Mouse (Mus musculus): ENCODE measurements around the gene Bin2.
"Not testable (repeated sequence)": the region's sequence is repeated elsewhere in the genome, so short reads cannot be mapped to it uniquely, and the experiment has no call there.

The Bin2 gene

DNA sequence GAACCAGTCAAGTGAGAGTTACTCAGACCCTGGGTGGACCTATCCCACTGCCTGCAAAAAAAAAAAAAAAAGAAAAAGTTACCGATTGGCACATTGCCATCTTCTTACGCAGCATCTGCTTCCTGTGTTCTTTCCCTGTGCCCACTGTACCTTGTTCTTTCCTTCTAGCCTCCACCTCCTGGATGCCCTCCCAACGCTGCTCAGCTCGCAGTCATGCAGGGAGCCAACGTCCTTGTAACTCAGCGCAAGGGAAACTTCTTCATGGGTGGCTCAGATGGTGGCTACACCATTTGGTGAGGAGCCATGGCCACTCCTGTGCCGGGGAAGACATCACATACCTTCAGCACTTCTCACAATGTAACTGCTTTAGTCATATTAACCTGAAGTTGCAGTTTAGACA lies 50.2 kb downstream of the Bin2 start:
- no peak for DNase-seq (ENCODE audit: low spot score in 2 of 2)

DNA sequence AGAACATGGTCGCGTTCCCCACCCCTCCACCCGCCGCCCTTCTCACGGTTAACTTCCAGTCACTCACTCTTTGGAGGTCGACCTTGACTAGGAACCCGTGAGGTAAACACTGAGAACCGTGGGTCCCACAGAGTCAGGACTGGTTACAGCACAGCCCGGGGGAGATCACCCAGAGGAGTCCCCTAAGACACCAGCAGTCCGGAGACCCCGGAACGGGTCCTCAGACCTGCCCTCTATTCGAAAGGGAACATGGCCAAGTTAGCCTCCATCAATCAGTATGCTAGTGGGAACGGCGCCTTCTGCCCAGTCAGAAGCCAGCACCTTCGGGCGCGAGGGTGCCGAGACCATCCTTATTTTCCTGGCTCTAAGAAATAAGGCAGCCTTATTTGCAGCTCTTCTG lies 53.1 kb downstream of the Bin2 start:
- no peak for DNase-seq (ENCODE audit: low spot score in 2 of 2)

DNA sequence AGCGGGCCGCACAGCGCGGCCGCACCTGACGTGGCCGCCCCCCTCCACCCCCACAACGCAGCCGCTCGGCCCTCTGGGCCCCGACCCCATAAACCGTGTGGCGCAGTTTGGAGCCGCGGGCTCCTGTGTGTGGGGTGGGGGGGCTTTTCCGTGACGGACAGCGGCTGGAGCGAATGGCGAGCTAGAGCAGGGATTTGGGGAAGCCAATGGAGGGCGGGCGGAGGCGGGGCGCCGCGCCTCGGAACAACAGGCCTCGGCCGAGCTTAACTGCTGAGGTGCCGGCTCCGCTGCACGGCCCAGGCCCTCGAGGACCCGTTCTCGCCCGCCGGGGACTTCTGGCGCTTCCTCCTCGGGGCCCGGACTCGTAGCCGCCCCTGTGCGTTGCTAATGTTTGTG lies 53.5 kb downstream of the Bin2 start:
- peak; percentile 90 for DNase-seq (ENCODE audit: low spot score in 2 of 2)

DNA sequence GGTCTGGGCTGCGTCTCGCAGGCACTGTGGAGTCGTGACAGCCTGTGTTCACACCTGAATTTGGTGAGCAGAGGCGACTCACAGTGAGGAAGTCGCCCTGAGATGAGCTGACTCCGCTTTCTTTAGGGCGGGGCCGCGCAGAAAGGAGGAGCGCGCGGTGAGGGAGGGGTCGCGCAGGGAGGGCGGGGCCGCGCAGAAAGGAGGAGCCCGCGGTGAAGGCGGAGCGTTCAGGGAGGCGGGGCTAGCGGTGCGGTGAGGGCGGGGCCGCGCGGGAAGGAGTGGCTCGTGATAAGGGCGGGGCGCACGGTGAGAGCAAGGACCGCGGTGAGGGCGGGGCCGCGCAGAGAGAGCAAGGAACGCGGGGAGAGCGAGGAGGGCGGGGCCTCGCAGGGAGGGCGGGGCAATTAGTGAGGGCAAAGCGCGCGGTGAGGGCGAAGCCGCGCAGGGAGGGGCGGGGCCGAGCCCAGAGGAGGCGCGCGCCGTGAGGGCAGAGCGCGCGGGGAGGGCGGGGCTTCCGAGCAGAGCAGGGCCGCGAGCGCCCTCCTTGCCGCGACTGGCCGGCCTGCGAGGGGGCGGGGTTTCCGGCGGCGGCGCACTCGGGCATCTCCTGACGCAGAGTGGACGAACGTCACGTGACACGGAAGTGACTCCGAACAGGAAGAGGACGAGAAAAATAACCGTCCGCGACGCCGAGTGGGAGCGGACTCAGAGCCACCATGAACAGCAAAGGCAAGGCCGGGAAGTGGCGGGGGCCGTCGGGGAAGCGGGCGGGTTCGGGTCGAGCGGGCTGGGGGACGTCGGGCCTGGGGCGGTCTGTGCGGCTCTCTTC lies 54.1 kb downstream of the Bin2 start, which contains the start of gene Dazap2:
TSS of gene Dazap2 (plus strand) at position 354 of the 829 bp plus-strand sequence.
- peak; percentile 96 to 97 for DNase-seq (ENCODE audit: low spot score in 2 of 2)

DNA sequence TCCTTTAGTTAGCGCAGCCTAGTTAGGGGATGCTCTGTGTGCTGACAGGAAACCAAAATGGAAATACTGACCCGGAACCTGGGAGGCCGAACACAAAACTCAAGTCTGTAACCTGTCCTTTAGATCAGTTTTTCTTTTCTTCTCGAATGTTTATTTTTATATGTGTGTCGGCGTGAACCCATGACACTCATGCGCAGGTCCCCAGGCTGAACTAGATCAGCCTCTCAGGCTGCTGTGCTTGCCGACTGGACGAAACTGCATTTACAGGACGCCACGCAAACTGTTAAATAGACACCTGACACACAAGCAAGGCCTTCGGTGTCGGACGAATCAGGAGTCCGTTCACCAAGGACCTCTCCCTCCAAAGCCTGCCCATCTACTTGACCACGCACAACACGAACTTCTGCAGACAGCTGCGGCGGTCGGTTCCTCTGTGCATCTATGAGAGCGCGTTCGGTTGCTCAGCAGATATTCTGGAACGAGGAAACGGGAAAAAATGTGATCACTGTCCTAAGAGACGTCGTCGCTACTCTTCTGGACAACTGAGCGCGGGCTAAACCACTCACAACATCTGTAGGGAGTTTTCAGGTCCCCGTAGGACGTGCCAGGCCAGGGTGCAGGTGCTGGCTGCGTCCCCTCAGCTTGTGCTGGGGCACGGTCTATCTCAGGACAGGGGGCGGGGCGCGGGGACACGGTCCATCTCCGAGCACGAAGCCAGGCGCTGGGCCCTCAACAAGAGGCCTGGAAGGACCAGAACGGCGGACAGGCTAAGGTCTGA lies 54.9 kb downstream of the Bin2 start:
- DNase-seq (ENCODE audit: low spot score in 2 of 2): no peak

DNA sequence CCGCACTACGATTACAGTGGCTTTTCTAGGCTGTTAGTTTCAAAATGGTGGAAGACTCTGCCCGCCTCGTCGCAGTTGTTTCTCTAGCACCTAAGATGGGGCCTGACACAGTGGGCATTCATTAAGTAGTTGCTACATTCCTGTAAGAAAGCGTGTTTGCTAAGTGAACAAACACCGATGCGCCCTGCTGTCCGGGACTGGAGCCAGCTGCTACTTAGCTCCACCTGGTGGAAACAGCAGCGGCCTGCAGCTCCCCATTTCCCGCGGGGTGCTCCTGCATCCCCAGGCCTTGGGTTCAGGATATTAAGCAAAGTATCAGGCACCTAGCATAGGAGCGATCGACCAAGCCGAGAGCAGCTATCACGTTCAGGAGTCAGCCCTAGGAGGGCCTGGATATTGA lies 55.8 kb downstream of the Bin2 start:
- peak; percentile 67 to 73 for DNase-seq (ENCODE audit: low spot score in 2 of 2)

DNA sequence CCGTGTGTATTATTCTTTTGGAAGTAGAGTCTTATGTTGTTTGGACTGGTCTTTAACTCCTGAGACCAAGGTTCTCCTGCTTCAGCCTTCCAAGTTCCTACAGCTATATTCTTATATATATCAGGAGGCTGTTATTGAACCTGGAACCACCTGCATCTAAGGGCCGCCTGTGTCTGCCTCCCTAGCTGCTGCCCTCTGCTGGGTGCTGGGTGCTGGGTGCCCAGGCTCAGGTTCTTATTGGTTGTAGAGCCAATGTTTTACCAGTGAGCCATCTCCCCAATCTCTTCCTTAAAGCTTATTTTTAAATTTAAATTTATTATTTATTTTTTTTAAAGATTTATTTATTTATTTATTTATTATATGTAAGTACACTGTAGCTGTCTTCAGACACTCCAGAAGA lies 56.9 kb downstream of the Bin2 start:
- DNase-seq (ENCODE audit: low spot score in 2 of 2): no peak

DNA sequence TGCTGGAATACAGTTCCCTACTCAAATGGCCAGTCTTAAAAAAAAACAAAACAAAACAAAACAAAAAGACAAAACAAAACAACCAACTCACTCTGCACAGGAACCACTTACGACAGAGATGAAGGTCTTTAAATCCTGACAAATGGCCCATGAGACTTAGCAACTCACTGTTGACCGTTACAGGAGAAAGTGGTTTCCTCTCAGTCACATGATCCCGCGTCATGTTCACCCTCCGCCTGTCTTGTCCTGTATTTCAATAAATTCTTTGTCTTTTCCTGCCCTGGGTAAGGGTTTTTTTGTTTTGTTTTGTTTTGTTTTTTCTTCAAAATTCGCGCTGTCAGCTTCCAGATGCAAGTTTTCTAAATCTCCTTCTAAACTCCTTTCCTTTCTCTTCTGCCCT lies 57.4 kb downstream of the Bin2 start:
- DNase-seq (ENCODE audit: low spot score in 2 of 2): no peak

DNA sequence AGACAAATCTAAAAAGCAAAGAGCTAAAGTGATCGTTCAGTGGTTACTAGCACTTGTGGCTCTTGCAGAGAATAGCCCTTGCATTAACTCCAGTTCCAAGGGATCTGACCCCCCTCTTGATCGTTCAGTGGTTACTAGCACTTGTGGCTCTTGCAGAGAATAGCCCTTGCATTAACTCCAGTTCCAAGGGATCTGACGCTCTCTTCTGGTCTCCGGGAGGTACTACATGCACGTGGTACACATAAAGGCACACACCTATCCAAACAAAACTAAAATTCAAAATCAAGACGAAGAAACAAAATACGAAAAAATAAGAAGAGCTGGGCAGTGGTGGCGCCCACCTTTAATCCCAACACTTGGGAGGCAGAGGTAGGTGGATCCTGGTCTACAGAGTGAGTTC lies 62.7 kb downstream of the Bin2 start:
- DNase-seq (ENCODE audit: low spot score in 2 of 2): not testable (repeated sequence)

DNA sequence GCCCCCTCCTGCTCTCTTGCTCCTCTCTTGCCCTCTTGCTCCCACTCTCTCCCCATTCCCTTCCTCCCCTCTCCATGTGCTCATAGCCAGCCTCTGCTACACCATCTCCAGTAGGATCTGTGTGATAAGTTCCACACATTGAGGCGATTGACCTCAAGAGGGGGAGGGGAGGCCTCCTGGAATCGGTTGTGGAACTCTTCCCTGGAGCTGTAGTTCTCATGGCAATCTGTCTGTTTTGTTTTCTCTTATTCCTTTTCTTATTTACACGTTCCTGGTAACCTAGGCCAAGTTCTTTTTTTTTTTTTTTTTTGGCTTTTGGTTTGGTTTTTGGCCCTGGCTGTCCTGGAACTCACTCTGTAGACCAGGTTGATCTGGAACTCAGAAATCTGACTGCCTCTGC lies 67.7 kb downstream of the Bin2 start:
- no peak for DNase-seq (ENCODE audit: low spot score in 2 of 2)

DNA sequence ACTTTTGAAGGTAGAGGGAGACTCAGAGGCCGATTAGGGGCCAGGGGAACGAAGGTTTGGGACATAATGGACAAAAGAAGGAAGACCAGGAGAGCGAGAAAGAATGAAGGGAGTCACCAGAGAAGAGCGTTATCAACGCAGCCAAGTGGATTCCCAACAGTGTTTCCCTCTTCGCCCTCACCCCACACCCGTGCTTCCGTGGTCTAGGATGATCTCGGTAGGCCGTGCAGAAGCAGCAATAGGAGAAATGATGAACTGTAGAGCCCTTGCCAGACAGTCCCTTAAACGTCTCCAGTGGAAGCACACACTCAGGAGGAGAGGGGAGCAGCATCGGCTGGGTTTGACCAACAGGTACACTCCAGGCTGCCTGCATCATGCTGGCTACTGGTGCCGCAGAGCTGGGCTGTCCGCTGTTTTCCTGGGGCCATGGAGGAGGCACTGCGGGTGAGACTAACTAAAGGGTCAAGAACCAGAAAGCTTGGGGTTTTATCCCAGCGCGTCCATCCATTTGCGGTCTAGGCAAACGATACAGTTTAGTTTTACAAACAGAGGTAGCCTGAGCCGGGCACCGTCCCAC lies 68.6 kb downstream of the Bin2 start:
- DNase-seq (ENCODE audit: low spot score in 2 of 2): no peak

DNA sequence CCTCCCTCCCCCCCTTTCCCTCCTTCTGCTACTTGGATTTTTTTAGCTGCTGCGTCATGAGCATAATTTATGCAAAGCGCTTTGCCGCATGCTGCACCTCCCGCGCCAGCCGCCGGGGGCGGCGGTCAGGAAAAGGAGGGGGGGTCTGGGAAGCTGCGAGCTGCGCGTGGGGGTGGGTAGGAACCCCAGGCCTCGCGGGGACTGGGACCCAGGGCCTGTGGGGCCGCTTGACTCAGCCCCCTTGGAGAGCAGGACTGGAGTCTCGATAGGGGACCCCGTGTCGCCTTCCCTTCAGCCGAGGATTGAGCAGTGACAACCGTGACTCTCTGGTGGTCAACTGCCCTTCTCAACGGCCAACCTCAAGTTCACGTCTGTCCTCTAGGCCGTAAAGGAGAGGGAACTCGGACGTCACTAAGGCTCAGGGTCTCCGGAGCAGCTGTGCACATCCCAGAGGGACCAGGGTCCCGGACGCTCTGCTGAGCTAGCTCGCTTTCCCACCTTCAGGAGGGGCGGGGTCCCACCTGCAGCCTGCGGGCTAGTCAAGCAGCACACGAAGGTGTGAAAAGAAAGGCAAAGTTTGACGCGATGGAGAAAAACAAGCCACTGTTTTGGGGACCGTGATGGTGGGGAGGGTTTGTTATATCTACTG lies 69.2 kb downstream of the Bin2 start:
- peak; percentile 76 to 78 for DNase-seq (ENCODE audit: low spot score in 2 of 2)

DNA sequence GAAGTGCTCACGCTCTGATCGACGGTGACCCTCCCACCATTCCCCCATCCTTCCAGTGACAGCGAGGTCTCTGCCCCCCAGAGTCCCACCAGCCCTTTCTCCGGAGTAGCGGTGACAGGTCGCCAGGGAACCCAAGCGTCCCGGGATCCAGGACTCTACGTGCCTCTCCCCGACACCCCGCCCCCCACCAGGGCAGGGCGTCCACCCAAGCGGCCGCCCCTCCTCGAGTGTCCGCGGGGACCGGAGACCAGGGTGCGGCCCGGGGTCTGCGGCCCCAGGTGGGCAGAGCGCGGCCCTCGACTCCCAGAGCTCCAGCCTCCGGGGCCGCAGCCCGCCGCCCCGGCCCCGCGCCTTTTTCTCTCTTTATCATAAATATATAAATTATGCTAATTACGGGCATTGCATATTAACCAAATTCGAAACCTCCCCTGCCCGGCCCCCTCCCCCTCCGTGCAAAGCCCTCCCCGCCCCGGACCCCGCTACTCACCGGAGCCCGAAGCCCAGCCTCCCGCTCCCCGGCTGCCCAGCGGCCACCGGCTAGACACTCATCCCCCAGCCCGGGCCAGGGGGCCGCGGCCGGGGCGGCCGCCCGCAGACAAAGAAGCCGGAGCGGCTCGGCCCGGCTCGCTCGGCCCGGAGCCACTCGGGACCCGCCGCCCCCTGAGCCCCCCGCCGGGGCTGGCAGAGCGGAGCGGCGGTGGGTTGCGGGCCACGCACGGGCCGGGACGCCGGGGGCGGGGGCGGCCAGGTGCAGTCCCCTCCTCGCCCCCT lies 69.9 kb downstream of the Bin2 start, which contains the start of gene Pou6f1:
TSS of gene Pou6f1 (minus strand) at position 709 of the 771 bp plus-strand sequence.
- peak; percentile 60 to 65 for DNase-seq (ENCODE audit: low spot score in 2 of 2)

DNA sequence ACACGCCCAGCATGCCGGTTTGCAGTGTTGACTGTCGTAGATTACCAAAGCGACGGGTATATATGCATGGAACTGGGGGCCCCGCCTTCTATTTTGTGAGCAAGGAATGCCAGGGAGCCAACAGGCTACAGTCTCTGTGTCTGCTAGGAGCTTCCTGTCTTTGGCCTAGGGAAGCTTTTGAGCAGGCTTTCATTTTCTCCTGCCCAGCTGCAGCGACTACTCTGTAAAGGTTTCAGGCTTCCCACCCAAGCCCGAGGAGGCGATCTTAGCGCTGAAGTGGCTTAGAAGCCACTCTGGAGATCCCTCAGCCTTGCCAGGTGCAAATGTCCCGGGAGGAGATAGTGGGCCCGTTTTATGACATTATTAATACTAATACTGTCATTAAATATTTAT lies 70.5 kb downstream of the Bin2 start:
- DNase-seq (ENCODE audit: low spot score in 2 of 2): peak; percentile 56 to 66

DNA sequence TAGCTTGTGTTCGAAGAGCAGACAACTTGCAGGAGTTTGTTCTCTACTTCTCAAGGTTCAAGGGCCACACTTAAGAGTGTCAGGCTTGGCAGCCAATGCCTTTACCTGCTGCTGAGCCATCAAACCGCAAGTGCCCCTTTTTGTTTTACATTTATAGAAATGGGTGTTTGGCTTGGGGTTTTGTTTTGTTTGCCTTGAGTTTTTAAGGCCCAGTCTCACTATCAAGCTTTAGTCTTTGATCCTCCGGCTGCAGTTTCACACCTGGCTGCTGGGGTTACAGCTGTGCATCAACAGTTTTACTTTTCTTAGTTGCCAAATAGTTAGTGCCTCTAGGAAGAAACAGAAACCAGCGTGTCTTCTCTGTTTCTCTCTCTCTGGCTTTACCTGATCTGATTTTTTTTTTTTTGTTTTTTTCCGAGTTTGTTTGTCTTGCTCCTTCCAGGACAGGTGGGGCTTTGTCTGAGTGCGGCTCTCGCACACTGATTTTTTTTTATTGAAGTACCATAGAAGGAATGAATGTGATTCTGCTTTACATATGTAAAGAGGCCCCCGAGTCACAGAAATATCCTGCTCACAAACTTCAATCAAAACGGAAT lies 71.0 kb downstream of the Bin2 start:
- DNase-seq (ENCODE audit: low spot score in 2 of 2): no peak

DNA sequence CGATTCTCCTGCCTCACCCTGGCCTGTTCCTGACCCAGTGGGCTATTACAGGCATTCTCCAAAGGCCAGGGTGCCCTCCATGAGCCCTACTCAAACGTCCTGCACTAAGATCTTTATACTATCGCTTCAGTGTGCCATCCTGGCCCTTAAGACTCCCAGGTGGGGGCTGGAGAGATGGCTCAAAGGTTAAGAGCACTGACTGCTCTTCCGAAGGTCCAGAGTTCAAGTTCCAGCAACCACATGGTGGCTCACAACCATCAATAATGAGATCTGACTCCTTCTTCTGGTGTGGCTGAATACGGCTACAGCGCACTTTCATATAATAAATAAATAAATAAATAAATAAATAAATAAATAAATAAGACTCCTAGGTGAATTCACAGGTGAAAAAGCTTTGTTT lies 76.5 kb downstream of the Bin2 start:
- DNase-seq (ENCODE audit: low spot score in 2 of 2): no peak

Data from heart, adult 9 months (tissue).